Mouse (Mus musculus) lung, postnatal 0 days (tissue): ENCODE data around the gene Ddx49. TPM values are rescaled to one million over a fixed set of nuclear protein-coding genes. Genes with fewer than 3 reads are reported as not detected.

Source experiments
- ATAC-seq: fragments of 200-750 bp; cut with Nextera tagmentation; 2 replicates; pipeline ENCODE4 v1.8.0; 2017; ENCODE audit warnings: moderate library complexity
- DNase-seq: peaks from one replicate; pipeline ENCODE4 v3.0.0-alpha.2; 2016; ENCODE audit warnings: low spot score
- H3K27ac ChIP-seq: fragments of 300-500 bp; sonication (generic); 2 replicates; pipeline ENCODE4 v1.5.1; 2014; ENCODE audit warnings: antibody characterized with exemption, mild to moderate bottlenecking, low read length, mixed read lengths
- H3K27me3 ChIP-seq: fragments of 300-500 bp; sonication (generic); replicated peaks from 2 replicates; pipeline ENCODE4 v1.6.1; 2014; ENCODE audit warnings: low read length, mixed read lengths; ENCODE audit not compliant: insufficient read depth
- H3K36me3 ChIP-seq: fragments of 300-500 bp; sonication (generic); 2 replicates; pipeline ENCODE4 v1.6.1; 2014; ENCODE audit warnings: low read length, mixed read lengths; ENCODE audit not compliant: insufficient read depth
- H3K4me1 ChIP-seq: fragments of 300-500 bp; sonication (generic); 2 replicates; pipeline ENCODE4 v1.6.1; 2014; ENCODE audit warnings: antibody characterized with exemption, low read depth, low read length, mixed read lengths; ENCODE audit not compliant: insufficient read depth
- H3K4me2 ChIP-seq: fragments of 300-500 bp; sonication (generic); replicated peaks from 2 replicates; pipeline ENCODE4 v1.6.1; 2014; ENCODE audit warnings: low read depth, mild to moderate bottlenecking, low read length, moderate library complexity, mixed read lengths
- H3K4me3 ChIP-seq: fragments of 300-500 bp; sonication (generic); 2 replicates; pipeline ENCODE4 v1.5.1; 2014; ENCODE audit warnings: low read depth, low read length
- H3K9ac ChIP-seq: fragments of 300-500 bp; sonication (generic); replicated peaks from 2 replicates; pipeline ENCODE4 v1.6.1; 2014; ENCODE audit warnings: low read depth, mild to moderate bottlenecking
- H3K9me3 ChIP-seq: fragments of 300-500 bp; sonication (generic); 2 replicates; pipeline ENCODE4 v1.6.1; 2016; ENCODE audit warnings: low read length, mixed read lengths
- CTCF ChIP-seq: IDR thresholded peaks from 2 replicates; pipeline ENCODE4 v1.5.1; 2016; ENCODE audit warnings: antibody characterized with exemption, mild to moderate bottlenecking
- EP300 ChIP-seq: IDR thresholded peaks from 2 replicates; pipeline ENCODE4 v1.6.1; 2016; ENCODE audit warnings: antibody characterized with exemption, mild to moderate bottlenecking, control low read depth
- WGBS: fragments of 180-500 bp; shearing (Covaris S2); extraction: QIAGEN DNeasy Blood & Tissue Kit; methylation state at CpG from one replicate; pipeline ENCODE4 v1.1.7; 2014; 5-methylcytosine and 5-hydroxymethylcytosine counted together
- polyA plus RNA-seq: library from polyadenylated mRNA; unstranded; fragments of >200 nt; fragmentation: Nextera tagmentation; extraction: Ambion mirVana; gene quantifications from 2 replicates; pipeline ENCODE4 v1.2.1, GENCODE M21; 2015

The Ddx49 gene
- polyA plus RNA-seq, 1 experiment from 2014 or later, result 32.5 TPM

- H3K4me2 ChIP-seq, result no peak overlapping the region
- TF ChIP-seq EP300, result no peak
- TF ChIP-seq CTCF, result no peak
- H3K4me3 ChIP-seq, result no peak overlapping the region
- H3K36me3 ChIP-seq, result no peaks in the 10 kb centered on the region
- no peaks in the 10 kb centered on the region for H3K4me1 ChIP-seq
- H3K27ac ChIP-seq, result no peak overlapping the region
- ATAC-seq (no peak), DNase-seq (no peak)
- no peaks in the 10 kb centered on the region for H3K9me3 ChIP-seq
- no peaks in the 10 kb centered on the region for H3K27me3 ChIP-seq
- H3K9ac ChIP-seq, result no peak overlapping the region
- 83% methylated on average over 6 of the region's 6 CpGs for WGBS
Measured at GRCm38 (mm10) chr8:70327512-70327911, 25.2 kb upstream of the Ddx49 start.

GRCm38 (mm10) chr8:70323716-70324115, 21.4 kb upstream of the Ddx49 start:
- Histone ChIP-seq H3K4me1 (no peaks in the 10 kb centered on the region), H3K9ac (no peak overlapping the region), H3K4me2 (no peak overlapping the region), H3K27ac (no peak overlapping the region), H3K4me3 (no peak overlapping the region), H3K36me3 (no peaks in the 10 kb centered on the region), H3K27me3 (no peaks in the 10 kb centered on the region), H3K9me3 (no peaks in the 10 kb centered on the region)
- ATAC-seq (no peak), DNase-seq (no peak)
- 96% methylated on average over 3 of the region's 3 CpGs for WGBS
- TF ChIP-seq EP300 (no peak), CTCF (no peak)

GRCm38 (mm10) chr8:70317872-70318271, 15.6 kb upstream of the Ddx49 start:
- peaks cover 6% of the 10 kb centered on the region for H3K36me3 ChIP-seq
- H3K4me2 ChIP-seq, result no peak overlapping the region
- no peaks in the 10 kb centered on the region for H3K9me3 ChIP-seq
- no peaks in the 10 kb centered on the region for H3K27me3 ChIP-seq
- H3K4me1 ChIP-seq, result 0 out of 2 replicates have a peak, but pooled peaks cover 4% of the 10 kb centered on the region
- ATAC-seq (no peak), DNase-seq (no peak)
- TF ChIP-seq CTCF (no peak), EP300 (no peak)
- 83% methylated on average over 5 of the region's 5 CpGs for WGBS
- H3K27ac ChIP-seq, result no peak overlapping the region
- no peak overlapping the region for H3K9ac ChIP-seq
- no peak overlapping the region for H3K4me3 ChIP-seq

GRCm38 (mm10) chr8:70316511-70317504, 14.5 kb upstream of the Ddx49 start:
- ATAC-seq (peak; percentile 49), DNase-seq (peak; percentile 57)
- Histone ChIP-seq H3K9me3 (no peaks in the 10 kb centered on the region), H3K4me3 (no peak overlapping the region), H3K9ac (no peak overlapping the region), H3K27ac (no peak overlapping the region), H3K36me3 (peaks cover 11% of the 10 kb centered on the region), H3K4me2 (peak overlapping the region; percentile 79; the same call in 1 of the 2 replicates), H3K4me1 (0 out of 2 replicates have a peak, but pooled peaks cover 4% of the 10 kb centered on the region), H3K27me3 (no peaks in the 10 kb centered on the region)
- 13% methylated on average over 15 of the region's 15 CpGs for whole genome bisulfite sequencing
- TF ChIP-seq CTCF, result peak; percentile 42
- no peak for TF ChIP-seq EP300

GRCm38 (mm10) chr8:70315624-70316510, 13.6 kb upstream of the Ddx49 start, which contains the start of gene Cers1:
Gene Cers1, plus strand, starts transcription at chr8:70315775.
- Histone ChIP-seq H3K36me3 (peaks cover 14% of the 10 kb centered on the region), H3K9me3 (no peaks in the 10 kb centered on the region), H3K4me2 (peak within 1 kb of the TSS; percentile 79), H3K27ac (no peak within 1 kb of the TSS), H3K9ac (no peak within 1 kb of the TSS), H3K4me3 (peak within 1 kb of the TSS; percentile 50), H3K27me3 (no peaks in the 10 kb centered on the region), H3K4me1 (0 out of 2 replicates have a peak, but pooled peaks cover 4% of the 10 kb centered on the region)
- TF ChIP-seq CTCF, result no peak
- TF ChIP-seq EP300, result no peak
- ATAC-seq (peak; percentile 78), DNase-seq (peak; percentile 71)
- WGBS, result 2% methylated on average over 52 of the region's 66 CpGs

GRCm38 (mm10) chr8:70313399-70313798, 11.1 kb upstream of the Ddx49 start:
- TF ChIP-seq CTCF, result no peak
- no peak for TF ChIP-seq EP300
- H3K4me1 ChIP-seq, result 0 out of 2 replicates have a peak, but pooled peaks cover 4% of the 10 kb centered on the region
- no peaks in the 10 kb centered on the region for H3K9me3 ChIP-seq
- no peak overlapping the region for H3K27ac ChIP-seq
- no peak for ATAC-seq
- peaks cover 25% of the 10 kb centered on the region for H3K36me3 ChIP-seq
- no peak overlapping the region for H3K9ac ChIP-seq
- WGBS, result 63% methylated on average over 2 of the region's 2 CpGs
- H3K27me3 ChIP-seq, result no peaks in the 10 kb centered on the region
- no peak for DNase-seq
- H3K4me2 ChIP-seq, result no peak overlapping the region
- H3K4me3 ChIP-seq, result no peak overlapping the region
